Mouse (Mus musculus) liver, embryonic 12.5 days (tissue): ENCODE measurements around the gene Gm44790. TPM values are rescaled to one million over a fixed set of nuclear protein-coding genes. Genes with fewer than 3 reads are reported as not detected.
"Not testable (repeated sequence)": the region's sequence is repeated elsewhere in the genome, so short reads cannot be mapped to it uniquely, and the experiment has no call there.

Experiments used
- ATAC-seq: fragments of 200-750 bp; cut with Nextera tagmentation; 2 replicates; pipeline ENCODE4 v1.8.0; 2017; ENCODE audit warnings: moderate number of reproducible peaks, mild to moderate bottlenecking, moderate library complexity
- H3K27ac ChIP-seq: fragments of 300-500 bp; sonication (generic); 2 replicates; pipeline ENCODE4 v1.5.1; 2016; ENCODE audit warnings: mild to moderate bottlenecking
- H3K27me3 ChIP-seq: fragments of 300-500 bp; sonication (generic); replicated peaks from 2 replicates; pipeline ENCODE4 v1.6.1; 2016; ENCODE audit warnings: mild to moderate bottlenecking, moderate library complexity
- H3K36me3 ChIP-seq: fragments of 300-500 bp; sonication (generic); 2 replicates; pipeline ENCODE4 v1.6.1; 2016; ENCODE audit warnings: mild to moderate bottlenecking, moderate library complexity
- H3K4me1 ChIP-seq: fragments of 300-500 bp; sonication (generic); 2 replicates; pipeline ENCODE4 v1.6.1; 2016
- H3K4me2 ChIP-seq: fragments of 300-500 bp; sonication (generic); 2 replicates; pipeline ENCODE4 v1.6.1; 2016; ENCODE audit warnings: mild to moderate bottlenecking, moderate library complexity
- H3K4me3 ChIP-seq: fragments of 300-500 bp; sonication (generic); 2 replicates; pipeline ENCODE4 v1.5.1; 2016; ENCODE audit warnings: mild to moderate bottlenecking, moderate library complexity
- H3K9ac ChIP-seq: fragments of 300-500 bp; sonication (generic); 2 replicates; pipeline ENCODE4 v1.6.1; 2016; ENCODE audit warnings: mild to moderate bottlenecking, moderate library complexity
- H3K9me3 ChIP-seq: fragments of 300-500 bp; sonication (generic); replicated peaks from 2 replicates; pipeline ENCODE4 v1.6.1; 2016; ENCODE audit warnings: mild to moderate bottlenecking, moderate library complexity
- WGBS: fragments of 180-500 bp; shearing (Covaris S2); methylation state at CpG from one replicate; pipeline ENCODE4 v1.1.7; 2016; ENCODE audit not compliant: insufficient replicate concordance; 5-methylcytosine and 5-hydroxymethylcytosine counted together
- polyA plus RNA-seq: library from polyadenylated mRNA; unstranded; fragments of >200 nt; fragmentation: Nextera tagmentation; extraction: Ambion mirVana; gene quantifications from 2 replicates; pipeline ENCODE4 v1.2.1, GENCODE M21; 2016

The Gm44790 gene
- not detected in 2 replicates for polyA plus RNA-seq

- H3K9ac ChIP-seq = no peak within 1 kb of the TSS
- 81% methylated on average over 1 of the region's 1 CpGs for WGBS
- no peak within 1 kb of the TSS for H3K27ac ChIP-seq
- no peaks in the 10 kb centered on the region for H3K4me1 ChIP-seq
- H3K9me3 ChIP-seq = no peaks in the 10 kb centered on the region
- no peaks in the 10 kb centered on the region for H3K27me3 ChIP-seq
- H3K36me3 ChIP-seq = peaks cover 77% of the 10 kb centered on the region
- no peak for ATAC-seq
- no peak within 1 kb of the TSS for H3K4me2 ChIP-seq
- no peak within 1 kb of the TSS for H3K4me3 ChIP-seq
Observed at GRCm38 (mm10) chr6:86426358-86426757, at the start of gene Gm44790. Gm44790 (plus strand) TSS chr6:86426658.

GRCm38 (mm10) chr6:86378341-86378740 lies 48.1 kb upstream of the Gm44790 start:
- no peaks in the 10 kb centered on the region for H3K27me3 ChIP-seq
- H3K4me1 ChIP-seq = peaks cover 10% of the 10 kb centered on the region
- H3K27ac ChIP-seq = no peak overlapping the region
- H3K4me3 ChIP-seq = no peak overlapping the region
- no peak overlapping the region for H3K9ac ChIP-seq
- WGBS = 76% methylated on average over 3 of the region's 3 CpGs
- peaks cover 63% of the 10 kb centered on the region for H3K36me3 ChIP-seq
- ATAC-seq = no peak
- no peak overlapping the region for H3K4me2 ChIP-seq
- H3K9me3 ChIP-seq = no peaks in the 10 kb centered on the region

DNA sequence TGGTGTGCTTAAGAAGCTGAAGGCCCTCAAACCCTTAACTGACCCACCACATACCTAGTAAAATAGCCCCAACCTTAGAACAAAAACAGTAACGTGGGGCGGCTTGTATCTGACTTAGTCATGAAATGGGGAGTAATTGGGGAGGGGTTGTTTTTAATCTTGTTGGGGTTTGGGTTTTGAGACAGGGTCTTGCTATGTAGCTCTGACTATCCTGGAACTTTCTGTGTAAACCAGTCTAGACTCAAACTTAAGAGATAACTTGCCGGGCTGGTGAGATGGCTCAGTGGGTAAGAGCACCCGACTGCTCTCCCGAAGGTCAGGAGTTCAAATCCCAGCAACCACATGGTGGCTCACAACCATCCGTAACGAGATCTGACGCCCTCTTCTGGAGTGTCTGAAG lies 46.3 kb upstream of the Gm44790 start:
- not testable (repeated sequence) for H3K9me3 ChIP-seq, ATAC-seq, H3K9ac ChIP-seq, H3K4me3 ChIP-seq, H3K4me2 ChIP-seq, H3K27ac ChIP-seq, H3K27me3 ChIP-seq
- WGBS = 67% methylated on average over 8 of the region's 8 CpGs
- Histone ChIP-seq H3K4me1 (peaks cover 20% of the 10 kb centered on the region), H3K36me3 (peaks cover 49% of the 10 kb centered on the region)

- ATAC-seq = no peak
- no peaks in the 10 kb centered on the region for H3K9me3 ChIP-seq
- H3K36me3 ChIP-seq = peaks cover 35% of the 10 kb centered on the region
- no peak overlapping the region for H3K4me2 ChIP-seq
- H3K27ac ChIP-seq = no peak overlapping the region
- peaks cover 30% of the 10 kb centered on the region for H3K4me1 ChIP-seq
- no peak overlapping the region for H3K9ac ChIP-seq
- H3K27me3 ChIP-seq = no peaks in the 10 kb centered on the region
- H3K4me3 ChIP-seq = no peak overlapping the region
Observed at GRCm38 (mm10) chr6:86382551-86382950, 43.9 kb upstream of the Gm44790 start.

- ATAC-seq = no peak; the same call in 1 of the 2 replicates
- Histone ChIP-seq H3K27me3 (no peaks in the 10 kb centered on the region), H3K4me3 (no peak overlapping the region), H3K4me2 (no peak overlapping the region; the same call in 1 of the 2 replicates), H3K9ac (no peak overlapping the region), H3K36me3 (peaks cover 35% of the 10 kb centered on the region), H3K9me3 (no peaks in the 10 kb centered on the region), H3K27ac (no peak overlapping the region), H3K4me1 (peaks cover 30% of the 10 kb centered on the region)
- 42% methylated on average over 16 of the region's 16 CpGs for WGBS
Observed at GRCm38 (mm10) chr6:86383370-86383769, 43.1 kb upstream of the Gm44790 start.

- Histone ChIP-seq H3K9ac (no peak overlapping the region), H3K4me3 (no peak overlapping the region), H3K4me1 (peaks cover 30% of the 10 kb centered on the region), H3K9me3 (no peaks in the 10 kb centered on the region), H3K27me3 (no peaks in the 10 kb centered on the region), H3K27ac (peak overlapping the region; percentile 12; the same call in 1 of the 2 replicates), H3K4me2 (no peak overlapping the region), H3K36me3 (peaks cover 35% of the 10 kb centered on the region)
- 49% methylated on average over 4 of the region's 4 CpGs for WGBS
- ATAC-seq = no peak
Observed at GRCm38 (mm10) chr6:86384692-86385091, 41.8 kb upstream of the Gm44790 start.

- peak; percentile 56 for ATAC-seq
- peak overlapping the region; percentile 12 for H3K27ac ChIP-seq
- H3K4me3 ChIP-seq = no peak overlapping the region
Observed at GRCm38 (mm10) chr6:86385362-86386104, 40.9 kb upstream of the Gm44790 start.

DNA sequence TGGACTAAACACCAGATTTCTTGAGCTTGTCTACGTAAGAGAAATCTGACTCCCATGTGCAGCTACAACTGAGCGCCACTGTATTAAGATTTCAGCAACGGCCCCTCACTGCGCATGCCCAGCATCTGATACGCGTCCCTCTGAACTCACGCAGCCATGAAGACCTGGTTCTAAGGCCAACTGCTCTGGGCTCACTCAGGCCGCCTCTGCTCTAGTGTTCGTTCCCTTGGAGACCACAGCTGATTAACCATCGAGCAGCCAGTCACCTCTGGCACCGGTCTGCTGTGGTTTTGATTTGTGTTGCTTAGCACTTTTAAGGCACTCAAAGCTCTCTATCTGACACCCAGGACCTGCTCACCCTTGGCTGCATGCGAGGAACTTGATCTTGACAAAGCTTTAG lies 39.1 kb upstream of the Gm44790 start:
- 82% methylated on average over 12 of the region's 12 CpGs for WGBS

More at GRCm38 (mm10) chr6:86385362-86386104, 40.9 kb upstream of the Gm44790 start:
- H3K4me1 ChIP-seq = peaks cover 30% of the 10 kb centered on the region
- no peaks in the 10 kb centered on the region for H3K27me3 ChIP-seq
- WGBS = 68% methylated on average over 5 of the region's 5 CpGs
- H3K4me2 ChIP-seq = no peak overlapping the region
- H3K36me3 ChIP-seq = peaks cover 39% of the 10 kb centered on the region
- no peaks in the 10 kb centered on the region for H3K9me3 ChIP-seq
- no peak overlapping the region for H3K9ac ChIP-seq

GRCm38 (mm10) chr6:86388461-86388860 lies 38.0 kb upstream of the Gm44790 start:
- no peaks in the 10 kb centered on the region for H3K9me3 ChIP-seq
- H3K4me1 ChIP-seq = peaks cover 27% of the 10 kb centered on the region
- H3K4me2 ChIP-seq = no peak overlapping the region
- H3K9ac ChIP-seq = no peak overlapping the region
- no peaks in the 10 kb centered on the region for H3K27me3 ChIP-seq
- H3K27ac ChIP-seq = no peak overlapping the region
- no peak for ATAC-seq
- no peak overlapping the region for H3K4me3 ChIP-seq
- WGBS = 73% methylated on average over 18 of the region's 18 CpGs
- peaks cover 64% of the 10 kb centered on the region for H3K36me3 ChIP-seq

More for the DNA sequence above, 39.1 kb upstream of the Gm44790 start:
- H3K9ac ChIP-seq = no peak overlapping the region
- H3K9me3 ChIP-seq = no peaks in the 10 kb centered on the region
- H3K36me3 ChIP-seq = peaks cover 57% of the 10 kb centered on the region
- no peaks in the 10 kb centered on the region for H3K27me3 ChIP-seq
- no peak overlapping the region for H3K4me2 ChIP-seq
- no peak overlapping the region for H3K27ac ChIP-seq
- ATAC-seq = no peak
- H3K4me1 ChIP-seq = peaks cover 30% of the 10 kb centered on the region
- H3K4me3 ChIP-seq = no peak overlapping the region

GRCm38 (mm10) chr6:86391326-86391725 lies 35.1 kb upstream of the Gm44790 start:
- 88% methylated on average over 5 of the region's 5 CpGs for WGBS
- H3K4me2 ChIP-seq = no peak overlapping the region
- H3K36me3 ChIP-seq = peaks cover 74% of the 10 kb centered on the region
- H3K9ac ChIP-seq = no peak overlapping the region
- H3K27me3 ChIP-seq = no peaks in the 10 kb centered on the region
- no peak for ATAC-seq
- H3K4me3 ChIP-seq = no peak overlapping the region
- H3K9me3 ChIP-seq = no peaks in the 10 kb centered on the region
- H3K4me1 ChIP-seq = peaks cover 28% of the 10 kb centered on the region
- no peak overlapping the region for H3K27ac ChIP-seq

DNA sequence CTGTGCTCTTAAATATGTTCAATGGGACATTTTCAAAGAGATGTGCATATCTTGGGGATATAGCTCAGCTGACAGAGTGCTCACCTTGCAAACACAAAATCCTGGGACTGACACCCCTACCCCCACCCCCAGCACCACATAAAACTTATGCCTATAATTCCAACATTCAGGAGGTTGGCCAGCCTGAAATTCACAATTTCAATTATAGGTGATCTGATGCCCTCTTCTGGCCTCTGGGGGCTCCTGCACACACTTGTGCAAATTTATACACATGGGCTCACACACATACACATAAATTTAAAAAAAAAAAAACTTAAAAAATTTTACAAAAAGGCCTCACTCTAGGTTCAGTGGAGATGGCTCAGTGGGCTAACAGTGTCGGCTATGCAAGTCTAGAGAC lies 33.3 kb upstream of the Gm44790 start:
- no peaks in the 10 kb centered on the region for H3K9me3 ChIP-seq
- peaks cover 59% of the 10 kb centered on the region for H3K36me3 ChIP-seq
- peaks cover 42% of the 10 kb centered on the region for H3K4me1 ChIP-seq
- 77% methylated on average over 1 of the region's 1 CpGs for WGBS
- ATAC-seq = no peak
- H3K4me2 ChIP-seq = no peak overlapping the region
- H3K27me3 ChIP-seq = peaks cover 5% of the 10 kb centered on the region; the same call in 1 of the 2 replicates
- no peak overlapping the region for H3K27ac ChIP-seq
- no peak overlapping the region for H3K4me3 ChIP-seq
- H3K9ac ChIP-seq = no peak overlapping the region

GRCm38 (mm10) chr6:86394078-86394720 lies 32.3 kb upstream of the Gm44790 start:
- Histone ChIP-seq H3K27ac (no peak overlapping the region), H3K36me3 (peaks cover 49% of the 10 kb centered on the region), H3K4me1 (peaks cover 42% of the 10 kb centered on the region), H3K4me3 (no peak overlapping the region), H3K4me2 (no peak overlapping the region), H3K27me3 (peaks cover 5% of the 10 kb centered on the region; the same call in 1 of the 2 replicates), H3K9me3 (no peaks in the 10 kb centered on the region), H3K9ac (no peak overlapping the region)
- 82% methylated on average over 17 of the region's 17 CpGs for whole genome bisulfite sequencing
- no peak for ATAC-seq
